Mouse (Mus musculus) CH12.LX (cell line): ENCODE results near the gene Cfc1.

Experiments used
- BHLHE40 ChIP-seq: IDR thresholded peaks from 2 replicates; pipeline ENCODE4 v1.6.1; 2011; ENCODE audit warnings: mild to moderate bottlenecking, low read depth, low read length, improper control_type of control experiment
- POLR2A ChIP-seq: IDR thresholded peaks from 2 replicates; pipeline ENCODE4 v1.6.1; 2011; ENCODE audit warnings: low read depth, mild to moderate bottlenecking, improper control_type of control experiment, low read length

GRCm38 (mm10) chr1:34516595-34516994, 18.9 kb upstream of the Cfc1 start:
- TF ChIP-seq BHLHE40 (no peak), POLR2A (no peak)
